Mouse (Mus musculus) activated CD4-positive, CD25-positive, alpha-beta regulatory T cell, adult 4 months (primary cell): Measurements from ENCODE around the gene Vmn1r218. TPM values are rescaled to one million over a fixed set of nuclear protein-coding genes. Genes with fewer than 3 reads are reported as not detected.
"Not testable (repeated sequence)": the region's sequence is repeated elsewhere in the genome, so short reads cannot be mapped to it uniquely, and the experiment has no call there.

ENCODE experiments used
- ATAC-seq: one replicate; pipeline ENCODE4 v1.8.0; 2017
- polyA plus RNA-seq, 2 experiments: library from polyadenylated mRNA; unstranded; fragments of 100-300 nt; shearing (Covaris generic); gene quantifications; one replicate each; pipeline ENCODE4 v1.2.1; 2017

The Vmn1r218 gene
- polyA plus RNA-seq: not detected

DNA sequence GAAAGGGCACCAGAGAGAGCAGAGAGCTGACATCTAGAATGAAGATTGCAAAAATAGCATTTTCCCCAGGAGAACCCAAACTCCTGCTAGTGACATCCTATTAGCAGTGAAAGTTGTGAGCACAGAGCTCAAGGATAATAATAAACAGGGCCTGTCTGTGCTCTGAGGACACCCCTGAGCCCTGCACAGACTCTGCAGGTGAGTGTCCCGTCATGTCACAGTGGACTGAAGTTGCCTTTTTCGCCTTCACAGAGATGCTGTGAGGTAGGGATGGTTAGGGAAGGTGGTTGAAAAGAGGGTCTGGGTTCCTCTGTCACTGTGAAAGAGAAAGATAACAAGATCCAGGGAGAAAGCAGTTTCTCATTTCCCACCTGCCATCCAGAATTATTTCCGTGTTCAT lies at the start of gene Vmn1r218:
Gene Vmn1r218 (plus strand): TSS at position 57 of the 400 bp plus-strand sequence.
- ATAC-seq: no peak

DNA sequence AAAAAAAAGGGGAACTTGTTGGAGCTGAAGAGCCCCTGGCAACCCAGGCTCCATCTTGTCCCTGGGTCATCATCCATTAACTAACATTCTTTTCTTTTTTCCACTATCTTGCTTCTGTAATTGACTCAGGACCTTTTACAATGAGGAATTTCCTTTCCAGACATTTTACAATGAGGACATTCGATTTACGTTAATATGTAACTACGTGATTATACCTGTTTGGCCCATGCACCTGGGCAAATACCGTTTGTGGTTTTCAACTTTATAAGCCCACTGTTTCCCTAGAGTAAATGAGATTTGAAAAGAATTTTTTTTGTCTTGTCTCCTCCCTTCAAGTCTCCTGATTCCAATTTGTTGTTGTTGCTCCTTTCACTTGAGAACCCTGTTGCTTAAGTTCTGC lies 38.6 kb upstream of the Vmn1r218 start:
- no peak for ATAC-seq

DNA sequence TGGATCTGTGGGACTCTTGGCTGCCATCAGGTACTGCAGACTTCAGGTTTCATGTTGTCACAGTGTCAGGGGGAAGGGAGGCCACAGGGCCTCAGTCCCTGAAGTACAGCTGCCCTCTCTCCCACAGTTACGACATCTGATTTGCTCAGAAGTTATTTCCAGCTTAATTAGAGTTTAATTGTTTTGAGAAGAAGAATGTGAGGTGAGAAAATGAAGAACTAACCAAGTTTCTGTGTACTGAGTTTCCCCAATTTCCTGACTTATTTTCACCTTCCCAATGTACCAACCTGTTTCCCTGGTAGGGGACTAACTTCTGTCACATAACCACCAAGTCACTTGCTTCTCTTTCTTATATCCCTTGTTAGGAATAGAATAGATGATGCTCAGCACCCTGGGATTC lies 14.8 kb upstream of the Vmn1r218 start, which contains the start of gene Vmn1r217:
Gene Vmn1r217 (minus strand): TSS at position 101 of the 400 bp plus-strand sequence.
- not testable (repeated sequence) for ATAC-seq

DNA sequence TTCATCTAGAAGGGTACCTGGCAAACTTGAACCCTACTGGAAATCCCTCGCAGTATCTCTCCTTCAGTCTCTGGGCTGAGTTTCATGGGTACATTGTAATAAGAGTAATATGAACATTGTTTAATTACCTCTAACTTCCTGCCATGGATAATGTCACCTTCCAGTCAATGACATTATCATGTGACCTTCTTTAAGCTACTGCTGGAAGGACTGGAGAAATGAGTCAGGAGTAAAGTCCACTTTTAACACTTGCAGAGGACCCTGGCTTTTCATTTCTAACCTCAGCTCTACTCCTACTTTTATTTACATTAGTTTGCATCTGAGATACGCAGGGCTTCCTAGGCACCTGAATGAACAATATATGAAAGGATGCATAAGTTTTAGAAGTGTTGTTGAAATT lies 12.3 kb upstream of the Vmn1r218 start:
- ATAC-seq: no peak

DNA sequence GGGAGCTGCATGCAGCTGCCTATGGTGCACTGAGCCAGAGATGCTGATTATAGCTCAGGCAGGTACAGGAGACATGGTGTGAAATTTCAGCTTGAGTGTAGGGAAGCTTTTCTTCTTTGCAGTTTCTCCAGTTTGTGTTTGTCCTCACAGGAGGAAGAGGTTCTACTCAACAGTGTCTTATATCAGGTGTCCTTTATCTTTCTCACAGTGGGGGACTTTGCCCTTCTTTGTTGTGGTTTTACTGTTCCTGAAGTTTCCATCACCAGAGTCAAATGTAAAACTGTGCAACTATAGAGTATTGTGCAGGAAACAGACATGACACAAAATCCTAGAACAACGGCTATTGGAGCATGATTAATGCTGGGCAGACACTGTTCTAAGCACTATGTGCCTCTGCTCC lies 546 bp downstream of the Vmn1r218 start:
- ATAC-seq: no peak

DNA sequence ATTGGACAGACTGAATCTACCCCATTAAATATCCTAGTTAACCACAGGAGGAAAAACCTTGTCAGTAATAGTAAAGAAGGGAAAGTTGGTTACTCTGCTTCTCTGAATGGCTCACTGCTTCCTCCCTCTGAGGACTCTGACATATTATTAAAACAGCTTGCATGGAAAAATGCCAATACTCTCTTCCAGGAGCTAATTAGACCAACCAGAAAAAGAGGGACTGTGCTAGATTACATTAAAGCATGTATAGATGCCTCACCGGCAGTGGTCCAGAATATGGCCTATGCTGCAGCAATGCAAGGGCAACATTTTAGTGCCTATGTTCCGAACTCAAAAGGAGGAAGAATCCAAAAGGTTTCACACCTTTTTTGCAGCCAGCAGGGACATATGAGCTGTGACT lies 5.9 kb downstream of the Vmn1r218 start:
- ATAC-seq: no peak

DNA sequence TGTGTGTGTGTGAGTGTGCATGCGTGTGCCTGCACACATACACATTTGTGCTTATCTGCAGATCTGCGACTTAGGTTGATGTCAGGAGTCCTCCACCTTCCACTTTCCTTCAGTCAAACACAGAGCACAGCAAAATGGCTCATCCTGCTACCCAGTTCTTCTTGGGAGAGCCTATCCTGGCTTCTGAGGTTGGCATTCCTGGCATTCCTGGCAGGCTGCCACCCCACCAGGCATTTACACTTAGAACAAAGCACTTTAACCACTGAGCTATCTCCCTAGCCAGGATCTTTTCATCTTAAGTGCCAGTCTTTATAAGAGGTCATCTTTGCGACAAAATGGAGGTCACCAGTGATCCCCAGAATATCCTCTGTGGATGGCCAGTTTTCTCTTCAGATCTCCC lies 24.9 kb downstream of the Vmn1r218 start:
- ATAC-seq: no peak

DNA sequence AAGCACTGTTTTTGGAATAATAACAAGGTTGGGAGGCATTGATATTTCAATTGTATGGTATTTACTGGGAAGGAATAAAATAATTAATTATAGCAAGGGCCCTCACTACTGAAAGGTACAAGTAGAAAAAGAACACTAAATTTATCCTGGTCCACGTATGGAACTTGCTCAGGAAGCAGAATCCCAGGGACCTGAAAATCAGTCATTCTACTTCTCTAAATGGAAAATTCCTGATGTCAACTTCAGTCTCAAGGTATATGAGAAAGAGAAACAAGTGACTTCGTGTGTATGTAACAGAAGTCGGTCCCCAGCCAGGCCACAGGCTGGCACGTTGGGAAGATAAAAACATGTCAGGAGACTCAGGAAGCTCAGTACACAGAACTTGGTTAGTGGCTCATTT lies 26.1 kb downstream of the Vmn1r218 start, which contains the start of gene Vmn1r219:
Gene Vmn1r219 (plus strand): TSS at position 301 of the 400 bp plus-strand sequence.
- ATAC-seq: no peak

DNA sequence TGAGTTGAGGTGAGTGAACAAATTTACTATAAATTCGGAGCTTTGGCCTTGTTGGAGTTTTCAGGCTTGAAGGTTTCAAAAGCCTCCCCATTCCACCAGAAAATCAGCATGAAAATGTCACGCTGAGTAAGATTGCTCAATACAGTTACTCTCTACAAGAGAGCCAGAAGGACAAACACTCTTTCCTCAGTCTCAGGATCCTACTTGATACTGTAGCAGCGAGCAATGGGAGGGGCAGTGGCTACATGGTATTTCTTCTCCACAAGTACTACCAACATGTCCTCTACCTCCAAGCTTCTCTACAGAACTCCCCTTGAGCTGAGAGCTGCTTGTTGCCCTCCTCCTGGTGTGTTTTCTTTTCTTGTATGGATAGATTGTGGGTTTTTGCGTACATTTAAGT lies 33.5 kb downstream of the Vmn1r218 start:
- ATAC-seq: not testable (repeated sequence)

DNA sequence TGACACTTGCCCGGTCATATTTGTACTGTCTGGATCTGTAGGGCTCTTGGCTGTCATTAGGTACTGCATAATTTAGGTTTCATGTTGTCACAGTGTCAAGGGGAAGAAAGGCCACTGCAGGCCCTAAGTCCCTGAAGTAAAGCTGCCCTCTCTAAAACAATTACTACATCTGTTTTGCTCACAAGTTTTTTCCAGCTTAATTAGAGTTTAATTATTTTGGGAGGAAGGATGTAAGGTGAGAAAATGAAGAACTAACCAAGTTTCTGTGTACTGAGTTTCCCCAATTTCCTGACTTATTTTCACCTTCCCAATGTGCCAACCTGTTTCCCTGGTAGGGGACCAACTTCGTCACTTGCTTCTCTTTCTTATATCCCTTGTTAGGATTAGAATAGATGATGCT lies 54.9 kb downstream of the Vmn1r218 start, which contains the start of gene Vmn1r220:
Gene Vmn1r220 (minus strand): TSS at position 101 of the 400 bp plus-strand sequence.
- no peak for ATAC-seq

Other genes with a start within 250 kb of the Vmn1r218 start
- gene Vmn1r212, start 248.9 kb upstream of the Vmn1r218 start, polyA plus RNA-seq: not detected
- not detected for gene Vmn1r213, start 125.5 kb upstream of the Vmn1r218 start, polyA plus RNA-seq
- under 1 TPM in 1 of 2 experiments, not detected in 1; 0.45 TPM for gene Vmn1r214, start 102.7 kb upstream of the Vmn1r218 start, polyA plus RNA-seq
- gene Vmn1r215, start 65.1 kb upstream of the Vmn1r218 start, polyA plus RNA-seq: not detected
- not detected for gene Vmn1r217, start 14.9 kb upstream of the Vmn1r218 start, polyA plus RNA-seq
- not detected for gene Vmn1r219, start 26.2 kb downstream of the Vmn1r218 start, polyA plus RNA-seq
- not detected for gene Vmn1r220, start 54.8 kb downstream of the Vmn1r218 start, polyA plus RNA-seq
- not detected for gene Vmn1r221, start 81.0 kb downstream of the Vmn1r218 start, polyA plus RNA-seq
- gene Vmn1r222, start 102.8 kb downstream of the Vmn1r218 start, polyA plus RNA-seq: not detected
- gene Vmn1r223, start 114.0 kb downstream of the Vmn1r218 start, polyA plus RNA-seq: not detected
- 10 to 100 TPM; 29.2 to 34.1 TPM for gene Zfp322a, start 236.1 kb downstream of the Vmn1r218 start, polyA plus RNA-seq